Comparison of ENCODE assay signal across 8 mouse cellular contexts in the genomic region with DNA sequence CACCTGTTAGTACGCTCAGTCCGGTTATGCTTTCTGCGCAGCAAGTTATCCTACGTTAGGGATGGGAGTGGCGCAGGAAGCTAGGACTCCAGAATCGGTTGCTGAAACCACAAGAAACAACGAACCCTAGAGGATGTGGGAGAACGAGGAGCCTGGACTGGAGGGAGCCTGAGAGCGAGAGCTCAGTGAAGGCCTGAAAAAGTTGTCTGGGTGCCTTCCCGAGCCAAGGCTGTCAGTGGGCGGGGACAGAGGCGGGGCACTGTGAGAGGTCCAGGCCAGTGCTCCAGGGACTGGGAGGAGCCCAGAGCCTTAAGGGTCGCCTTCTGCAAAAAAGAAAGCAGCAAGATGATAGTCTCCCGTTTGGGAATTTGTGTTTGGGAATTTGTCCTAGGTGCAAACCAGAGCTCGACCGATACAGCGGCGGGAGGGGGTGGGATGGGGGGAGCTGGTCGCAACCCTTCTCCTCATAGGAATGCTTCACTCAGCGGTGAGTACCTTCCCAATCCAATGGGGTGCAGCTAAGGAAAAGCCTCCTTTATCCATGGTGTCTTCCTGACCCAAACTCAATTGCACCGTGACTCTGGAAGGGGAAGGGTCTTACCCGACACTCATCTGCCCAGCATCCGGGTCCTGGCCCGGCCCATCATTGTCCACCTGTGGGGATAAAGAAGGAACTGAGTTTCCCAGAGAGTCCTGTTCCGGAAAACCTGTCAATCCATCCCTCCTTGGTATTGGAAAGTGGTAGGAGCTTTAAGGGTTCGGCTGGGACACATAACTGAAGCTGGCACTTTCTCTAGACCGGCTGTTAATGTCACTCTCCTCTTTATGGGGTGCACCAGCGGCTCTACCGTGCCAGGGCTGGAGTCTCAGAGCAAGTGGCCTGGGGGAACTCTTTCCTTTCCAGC.
DNase-seq lines count a peak whose midpoint lies in the region; ATAC-seq lines count a peak whose summit lies in the region.

No protein-coding gene starts in this region.

- no peak overlapping the region for H3K27ac ChIP-seq in forebrain, embryonic 15.5 days (replicated peaks)
- H3K27ac ChIP-seq in limb, embryonic 11.5 days (replicated peaks; ENCODE audit: low read depth, low read length): no peak overlapping the region
- no peak overlapping the region for H3K27ac ChIP-seq in midbrain, embryonic 13.5 days

- DNase-seq in frontal cortex, postnatal 10 days (ENCODE audit: low spot score in 2 of 2): no peak
- peak; percentile 46 for DNase-seq in heart, postnatal 4 days
- peak; percentile 67 for DNase-seq in limb, embryonic 11.5 days (ENCODE audit: low spot score)
- DNase-seq in urinary bladder, postnatal 36 days (ENCODE audit: low spot score in 2 of 2): peak; percentile 39 to 54
- no peak for DNase-seq in layer of hippocampus, adult 8-10 months (ENCODE audit: low spot score in 2 of 2)

- H3K27me3 ChIP-seq in forebrain, embryonic 15.5 days: no peaks in the 10 kb centered on the region
- H3K27me3 ChIP-seq in limb, embryonic 11.5 days (ENCODE audit: control insufficient read depth, insufficient read depth, low read length): no peaks in the 10 kb centered on the region
- H3K27me3 ChIP-seq in midbrain, embryonic 13.5 days: peaks cover 37% of the 10 kb centered on the region

- H3K9me3 ChIP-seq in forebrain, embryonic 15.5 days: peaks cover 2% of the 10 kb centered on the region; the same call in 1 of the 2 replicates
- H3K9me3 ChIP-seq in limb, embryonic 11.5 days (ENCODE audit: control insufficient read depth, low read length): peaks cover under 1% of the 10 kb centered on the region; the same call in 1 of the 2 replicates
- no peaks in the 10 kb centered on the region for H3K9me3 ChIP-seq in midbrain, embryonic 13.5 days

- 4% methylated on average over 29 of the region's 29 CpGs for WGBS in forebrain, embryonic 15.5 days
- 4% methylated on average over 29 of the region's 29 CpGs for WGBS in limb, embryonic 11.5 days
- 5% methylated on average over 29 of the region's 29 CpGs for WGBS in midbrain, embryonic 13.5 days

- peaks cover 9% of the 10 kb centered on the region for H3K4me1 ChIP-seq in forebrain, embryonic 15.5 days
- peaks cover 6% of the 10 kb centered on the region; the same call in 1 of the 2 replicates for H3K4me1 ChIP-seq in limb, embryonic 11.5 days (ENCODE audit: control insufficient read depth, insufficient read depth, low read length)
- H3K4me1 ChIP-seq in midbrain, embryonic 13.5 days (replicated peaks): peaks cover 15% of the 10 kb centered on the region

- H3K4me2 ChIP-seq in forebrain, embryonic 15.5 days (replicated peaks): peak overlapping the region; percentile 45
- peak overlapping the region; percentile 58 for H3K4me2 ChIP-seq in limb, embryonic 11.5 days (ENCODE audit: low read depth, severe bottlenecking)
- peak overlapping the region; percentile 63 for H3K4me2 ChIP-seq in midbrain, embryonic 13.5 days (replicated peaks)

- H3K9ac ChIP-seq in forebrain, embryonic 15.5 days (replicated peaks): no peak overlapping the region
- no peak overlapping the region for H3K9ac ChIP-seq in limb, embryonic 11.5 days (ENCODE audit: low read length)
- H3K9ac ChIP-seq in midbrain, embryonic 13.5 days (replicated peaks): peak overlapping the region; percentile 4

- no peaks in the 10 kb centered on the region for H3K36me3 ChIP-seq in forebrain, embryonic 15.5 days
- H3K36me3 ChIP-seq in limb, embryonic 11.5 days (ENCODE audit: control insufficient read depth, insufficient read depth, low read length): no peaks in the 10 kb centered on the region
- H3K36me3 ChIP-seq in midbrain, embryonic 13.5 days: no peaks in the 10 kb centered on the region

- peak overlapping the region; percentile 32 for H3K4me3 ChIP-seq in forebrain, embryonic 15.5 days
- peak overlapping the region; percentile 21 for H3K4me3 ChIP-seq in limb, embryonic 11.5 days (ENCODE audit: low read depth, low read length)
- peak overlapping the region; percentile 39 for H3K4me3 ChIP-seq in midbrain, embryonic 13.5 days (replicated peaks)

- peak; percentile 81 for ATAC-seq in frontal cortex, adult (ENCODE audit: low TSS enrichment)
- ATAC-seq in forebrain, embryonic 15.5 days (replicated peaks): no peak; the same call in 1 of the 2 replicates
- 0 out of 2 replicates have a peak, but pooled peaks have one; percentile 54 for ATAC-seq in limb, embryonic 11.5 days (ENCODE audit: insufficient number of reproducible peaks, low FRiP score, low TSS enrichment, low read depth)
- ATAC-seq in midbrain, embryonic 13.5 days: peak; percentile 78

Comparison
In these comparisons a context has a peak if more than half of its experiments do, and no peak if none do; other contexts are left out.
1. DNase-seq: peak in heart, postnatal 4 days (single experiment), limb, embryonic 11.5 days (single experiment) and urinary bladder, postnatal 36 days (2 of 2); none in frontal cortex, postnatal 10 days (0 of 2) and layer of hippocampus, adult 8-10 months (0 of 2).
2. Peak in every context shown above with its lines, with median percentiles within 50 percentile points of each other: H3K4me2 ChIP-seq and H3K4me3 ChIP-seq.